Comparison of ENCODE assay signal across 37 mouse cellular contexts in the genomic region with DNA sequence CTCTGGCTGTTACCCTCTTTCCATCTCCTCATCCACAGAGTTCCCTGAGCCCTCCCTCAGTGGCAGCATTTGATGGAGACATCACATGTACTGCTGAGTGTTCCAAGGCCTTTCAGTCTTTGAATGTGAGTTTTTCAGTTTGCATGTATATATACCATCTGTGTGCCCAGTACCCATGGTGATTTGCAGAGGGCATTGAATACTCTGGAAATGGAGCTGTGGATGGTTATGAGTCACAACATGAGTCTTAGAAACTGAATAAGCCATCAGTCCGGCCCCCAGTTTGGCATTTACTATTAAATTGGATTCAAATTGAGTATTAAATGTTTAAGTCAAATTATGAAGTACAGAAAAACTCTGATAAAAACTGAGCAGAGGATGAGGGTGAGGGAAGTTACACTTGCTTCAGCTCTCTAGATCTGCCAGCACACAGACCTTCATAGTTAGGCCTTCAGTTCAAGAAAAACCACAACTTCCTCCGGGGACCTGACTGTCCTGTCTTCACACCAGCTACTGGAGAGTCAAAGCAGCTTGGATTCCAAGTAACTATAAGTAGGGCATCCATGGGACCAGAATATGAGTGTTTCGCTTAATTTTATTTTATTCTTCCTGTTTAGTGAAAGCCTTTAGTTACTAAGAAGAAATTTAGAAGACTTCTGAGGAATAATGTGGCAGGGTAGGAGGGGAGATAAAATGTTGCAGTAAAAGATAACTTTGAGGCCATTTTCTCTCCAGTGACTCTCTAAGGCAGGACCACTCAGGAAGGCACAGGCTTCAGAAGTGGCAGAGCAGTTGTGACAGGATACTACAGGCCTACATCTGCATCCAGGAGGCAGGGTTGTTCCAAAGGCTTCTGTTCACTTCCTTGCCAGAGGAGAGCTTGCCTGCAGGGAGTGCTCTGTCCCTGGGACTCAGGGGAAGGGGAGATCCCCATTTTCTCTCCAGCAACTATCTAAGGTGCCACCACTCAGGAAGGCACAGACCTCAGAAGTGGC. TPM values are rescaled to one million over a fixed set of nuclear protein-coding genes. Genes with fewer than 3 reads are reported as not detected.
A peak's percentile ranks its signal among the peaks of the same experiment; 100 is the strongest.
DNase-seq lines count a peak whose midpoint lies in the region; ATAC-seq lines count a peak whose summit lies in the region.
"Had no signal": no experiment of that assay in that cellular context is flagged by ENCODE, and none has a peak within 500 bp of the region (broad histone marks: within the 10 kb centered on the region; RNA-seq: fewer than 3 reads in every experiment).

No protein-coding gene starts in this region.

- H3K36me3 ChIP-seq in macrophage (ENCODE audit: inconsistent target), result no peaks in the 10 kb centered on the region
- H3K36me3 ChIP-seq: embryonic facial prominence, embryonic 12.5 days; forebrain, embryonic 15.5 days; heart, embryonic 13.5 days; hindbrain, embryonic 12.5 days; limb, embryonic 12.5 days; liver, embryonic 15.5 days had no signal

- peak; percentile 83 for ATAC-seq in CD4-positive, CD25-positive, alpha-beta regulatory T cell, adult 4 months
- ATAC-seq in common myeloid progenitor, adult 5-6 weeks (replicated peaks; ENCODE audit: low read depth, poor library complexity, severe bottlenecking), result peak; percentile 99
- ATAC-seq: forebrain, embryonic 15.5 days had no signal

- no peaks in the 10 kb centered on the region for H3K79me2 ChIP-seq in macrophage (ENCODE audit: inconsistent target)

- no peak overlapping the region for H3K4me3 ChIP-seq in macrophage (ENCODE audit: inconsistent target)
- H3K4me3 ChIP-seq: embryonic facial prominence, embryonic 12.5 days; forebrain, embryonic 15.5 days; heart, embryonic 13.5 days; hindbrain, embryonic 12.5 days; limb, embryonic 12.5 days; liver, embryonic 15.5 days; megakaryocyte, embryonic 14.5 days had no signal

- 48% methylated on average over 3 of the region's 3 CpGs for WGBS in macrophage (ENCODE audit: missing documents)

- DNase-seq in right cerebral cortex, adult 2 months (ENCODE audit: low spot score in 2 of 2), result no peak
- no peak for DNase-seq in urinary bladder, adult 2 months (ENCODE audit: low spot score)
- DNase-seq in right cerebral cortex, postnatal 14 days, result no peak
- DNase-seq in gastrocnemius, adult 18-20 months (ENCODE audit: low spot score), result no peak
- DNase-seq: adrenal gland, postnatal 10 days; B cell, adult 2 months; cerebellum, adult 11 months; cerebellum, adult 9-10 months; cerebellum, postnatal 36 days; embryo, embryonic 11 days; heart, postnatal 10 days; kidney, adult 11 months; kidney, postnatal 14 days; layer of hippocampus, adult 9-11 months; lung, embryonic 14.5 days; lung, postnatal 14 days; midbrain, embryonic 14.5 days; right cerebral cortex, postnatal 4 days; thymus, adult 2 months; thymus, postnatal 36 days had no signal

- H3K27ac ChIP-seq in macrophage, result peak overlapping the region; percentile 52
- H3K27ac ChIP-seq: embryonic facial prominence, embryonic 12.5 days; forebrain, embryonic 15.5 days; heart, embryonic 13.5 days; hindbrain, embryonic 12.5 days; limb, embryonic 12.5 days; liver, embryonic 15.5 days; stomach, postnatal 0 days had no signal

RNA-seq across cellular contexts. Expression of gene Rgs1, which starts 34.3 kb away (rescaled TPM):
- polyA plus RNA-seq in CD4-positive, CD25-positive, alpha-beta regulatory T cell, adult 4 months (2017; shearing (Covaris generic)), result 100 to 1,000 TPM; 590 to 617 TPM
- total RNA-seq in common myeloid progenitor, adult 5-6 weeks (2017), result 575 and 670 TPM in 2 replicates
- total RNA-seq in macrophage (2018; cell fraction: chromatin; rRNA removed), result 1,000 to 10,000 TPM in 10 of 26 experiments, 100 to 1,000 TPM in 16; 103 to 1,683 (median 774) TPM
- total RNA-seq in macrophage (2018; cell fraction: cytosol; rRNA removed), result 1,000 to 10,000 TPM in 10 of 26 experiments, 100 to 1,000 TPM in 16; 101 to 2,461 (median 791) TPM
- 1,000 to 10,000 TPM in 14 of 26 experiments, 100 to 1,000 TPM in 12; 145 to 2,115 (median 1,148) TPM for total RNA-seq in macrophage (2018; cell fraction: nucleus; rRNA removed)
- 91.7 to 459 TPM (median 223 TPM) in 3 replicates for polyA plus RNA-seq in macrophage (2018)
- polyA plus RNA-seq in urinary bladder, adult 2 months (2012; rRNA removed), result 4.4 and 15.0 TPM in 2 replicates
- total RNA-seq in gastrocnemius, adult 18-20 months (2021), result under 1 TPM in 1 of 2 experiments, not detected in 1; 0.11 TPM
- total RNA-seq: gastrocnemius, adult 8-10 months; gastrocnemius, postnatal 4 days; heart, postnatal 10 days; left cerebral cortex, adult 18-20 months had no signal
- polyA plus RNA-seq: forebrain, embryonic 15.5 days; heart, embryonic 13.5 days; kidney, embryonic 14.5 days; limb, embryonic 12.5 days; liver, adult 2 months; neural tube, embryonic 11.5 days had no signal
